Mouse (Mus musculus) layer of hippocampus, adult 9-11 months (tissue): Measurements from ENCODE around the gene Tgm4.

Source experiments
- DNase-seq: peaks from one replicate; pipeline ENCODE4 v3.0.0; 2022

Gene Tgm4

DNA sequence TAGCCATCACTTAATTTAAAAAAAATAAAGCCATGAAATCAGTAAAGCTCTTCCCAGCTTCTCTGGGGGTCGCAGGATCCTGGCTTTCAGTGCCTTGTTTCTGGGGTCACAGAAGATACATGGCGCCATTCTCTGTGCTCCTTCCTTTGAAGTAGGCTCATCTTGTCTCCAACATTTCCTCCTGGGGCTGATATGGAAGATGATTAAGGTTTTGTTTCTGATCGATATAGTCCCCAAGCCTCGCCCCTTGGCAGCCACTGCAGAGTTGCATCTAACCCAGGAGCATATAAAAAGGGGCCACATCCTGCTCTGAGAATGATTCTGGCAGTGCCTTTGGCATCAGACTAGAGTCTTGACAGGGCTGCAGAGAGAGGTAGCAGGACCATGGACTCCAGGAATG lies at the start of gene Tgm4:
TSS of gene Tgm4 (plus strand) at position 301 of the 400 bp plus-strand sequence.
- no peak for DNase-seq

- no peak for DNase-seq
Observed at GRCm38 (mm10) chr9:122998406-122999192, 35.9 kb upstream of the Tgm4 start.

DNA sequence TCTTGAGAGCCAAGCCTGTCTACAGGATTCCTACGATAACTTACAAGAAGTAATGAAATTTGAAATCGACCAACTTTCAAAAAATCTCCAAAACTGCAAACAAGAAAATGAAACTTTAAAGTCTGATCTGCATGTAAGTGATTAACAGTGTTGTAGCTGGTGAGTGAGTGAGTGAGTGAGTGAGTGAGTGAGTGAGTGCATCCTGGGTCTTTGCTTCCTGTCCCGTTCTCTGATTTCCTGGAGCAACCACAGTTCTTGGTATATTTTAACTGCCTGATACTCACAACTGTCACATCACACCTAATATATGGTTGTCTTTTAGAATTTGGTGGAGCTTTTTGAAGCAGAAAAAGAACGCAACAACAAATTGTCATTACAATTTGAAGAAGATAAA lies 35.3 kb upstream of the Tgm4 start:
- DNase-seq: no peak

DNA sequence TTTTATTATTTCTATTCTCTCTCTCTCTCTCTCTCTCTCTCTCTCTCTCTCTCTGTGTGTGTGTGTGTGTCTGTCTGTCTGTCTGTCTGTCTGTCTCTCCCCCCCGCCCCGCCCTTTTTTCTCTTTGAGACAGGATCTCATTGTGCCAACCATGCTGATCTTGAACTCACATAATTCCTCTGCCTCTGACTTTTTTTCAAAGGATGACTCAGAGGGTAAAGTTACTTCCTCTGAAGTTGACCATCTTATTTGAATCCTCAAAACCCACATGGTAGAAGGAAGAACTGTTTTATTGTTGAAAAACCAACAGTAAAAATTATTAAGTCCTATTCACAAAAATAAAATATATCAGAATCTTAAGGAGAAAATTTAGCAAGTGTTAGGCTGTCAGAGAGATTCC lies 29.8 kb upstream of the Tgm4 start:
- no peak for DNase-seq

- no peak for DNase-seq
Observed at GRCm38 (mm10) chr9:123006071-123006470, 28.5 kb upstream of the Tgm4 start.

DNA sequence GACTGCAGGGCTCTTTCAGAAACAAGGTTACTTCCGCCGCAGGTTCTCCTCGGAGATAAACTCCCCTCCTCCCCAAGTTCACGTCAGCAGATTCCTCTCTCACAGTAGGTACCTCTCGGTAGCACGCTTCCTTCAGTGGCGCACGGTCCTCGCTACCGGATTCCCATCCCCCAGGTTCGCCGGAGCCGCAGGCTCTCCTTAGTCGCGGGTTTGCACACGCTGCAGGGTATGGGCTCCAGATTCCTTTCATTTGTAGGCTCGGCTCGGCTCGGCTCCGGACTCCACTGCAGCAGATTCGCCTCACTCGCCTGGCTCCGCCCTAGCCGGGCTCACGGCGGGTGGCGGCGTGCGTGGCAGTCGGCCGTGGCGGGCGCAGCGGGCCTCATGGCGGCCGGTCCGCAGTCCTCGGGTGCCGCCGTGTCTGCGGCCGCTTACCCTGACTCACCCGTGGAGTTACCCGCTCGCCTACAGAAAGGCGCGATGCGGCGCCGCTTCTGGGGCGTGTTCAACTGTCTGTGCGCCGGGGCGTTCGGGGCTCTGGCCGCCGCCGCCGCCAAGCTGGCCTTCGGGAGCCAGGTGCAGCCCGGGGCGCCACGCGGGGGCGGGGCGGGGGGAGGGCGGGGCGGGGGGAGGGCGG lies 13.4 kb upstream of the Tgm4 start, which contains the start of gene Tmem42:
TSS of gene Tmem42 (plus strand) at position 332 of the 637 bp plus-strand sequence.
- peak; percentile 90 for DNase-seq

DNA sequence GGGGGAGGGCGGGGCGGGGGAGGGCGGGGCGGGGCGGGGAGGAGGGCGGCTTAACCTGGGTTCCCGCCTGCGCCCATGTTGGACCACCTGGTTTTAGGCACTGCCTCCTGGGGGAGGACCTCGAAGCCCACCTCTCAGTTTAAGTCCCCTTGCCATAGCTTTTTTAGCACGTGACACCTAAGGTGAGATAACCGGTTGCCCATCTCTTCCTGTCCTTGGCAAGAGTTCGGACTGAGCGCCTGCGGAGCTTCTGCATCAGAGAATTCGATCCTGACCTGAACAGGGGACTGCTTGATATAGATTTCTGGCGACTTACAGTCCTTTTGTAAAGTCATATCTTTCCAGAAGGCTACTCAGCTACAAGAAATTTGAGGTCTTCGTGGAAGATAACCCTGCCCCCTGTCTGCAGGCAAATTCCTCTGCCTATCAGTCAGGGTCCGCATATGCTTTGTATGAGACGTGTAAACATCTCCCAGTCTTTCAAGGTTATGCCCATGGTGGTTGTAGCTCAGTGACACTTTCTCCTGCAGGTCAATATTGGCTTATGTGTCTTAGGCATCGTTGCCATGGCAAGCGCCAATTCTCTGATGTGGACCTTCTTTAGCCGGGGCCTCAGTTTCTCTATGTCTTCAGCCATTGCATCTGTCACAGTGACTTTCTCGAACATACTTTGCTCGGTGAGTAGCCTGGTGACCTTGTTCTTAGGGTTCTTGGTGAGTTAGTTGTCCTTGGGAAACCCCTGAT lies 12.7 kb upstream of the Tgm4 start:
- DNase-seq: peak; percentile 35

- DNase-seq: no peak
Observed at GRCm38 (mm10) chr9:123024201-123024600, 10.3 kb upstream of the Tgm4 start.

DNA sequence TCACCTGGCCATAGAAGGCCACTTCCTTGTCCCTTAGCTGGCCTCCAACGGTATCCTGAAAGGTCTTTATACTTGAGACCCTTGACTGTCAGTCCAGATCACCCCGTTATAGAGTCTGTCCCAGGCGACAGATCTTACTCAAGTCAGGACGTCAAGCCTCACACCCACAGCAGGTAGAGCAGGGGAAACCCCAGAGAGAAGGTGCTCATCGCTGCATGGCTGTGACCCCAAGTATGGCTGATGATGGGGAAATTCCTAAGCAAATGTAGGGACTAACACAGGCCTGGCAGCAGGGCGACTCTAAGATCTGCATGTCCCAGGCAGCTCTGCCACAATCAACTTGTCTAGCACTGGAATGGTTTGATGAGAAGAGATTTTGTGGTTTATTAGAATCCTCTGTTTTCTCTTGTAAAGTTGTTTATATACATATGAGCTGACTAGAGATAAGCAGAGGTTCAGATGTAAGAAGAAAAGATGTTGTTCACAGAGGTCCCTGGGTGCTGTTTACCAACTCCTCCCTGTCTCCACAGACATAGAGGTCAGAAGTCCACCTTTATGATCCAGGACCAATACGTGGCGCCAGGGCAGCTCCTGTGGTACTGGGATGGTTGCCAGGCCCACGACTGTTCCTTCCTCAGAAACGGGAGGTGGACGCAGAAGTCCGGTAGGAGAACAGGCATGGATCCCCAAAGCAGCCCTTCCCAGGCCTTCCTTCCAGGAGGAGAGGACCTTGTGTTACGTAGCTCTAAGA lies 2.9 kb upstream of the Tgm4 start:
- DNase-seq: no peak

GRCm38 (mm10) chr9:123047665-123048064 lies 13.1 kb downstream of the Tgm4 start:
- DNase-seq: no peak

DNA sequence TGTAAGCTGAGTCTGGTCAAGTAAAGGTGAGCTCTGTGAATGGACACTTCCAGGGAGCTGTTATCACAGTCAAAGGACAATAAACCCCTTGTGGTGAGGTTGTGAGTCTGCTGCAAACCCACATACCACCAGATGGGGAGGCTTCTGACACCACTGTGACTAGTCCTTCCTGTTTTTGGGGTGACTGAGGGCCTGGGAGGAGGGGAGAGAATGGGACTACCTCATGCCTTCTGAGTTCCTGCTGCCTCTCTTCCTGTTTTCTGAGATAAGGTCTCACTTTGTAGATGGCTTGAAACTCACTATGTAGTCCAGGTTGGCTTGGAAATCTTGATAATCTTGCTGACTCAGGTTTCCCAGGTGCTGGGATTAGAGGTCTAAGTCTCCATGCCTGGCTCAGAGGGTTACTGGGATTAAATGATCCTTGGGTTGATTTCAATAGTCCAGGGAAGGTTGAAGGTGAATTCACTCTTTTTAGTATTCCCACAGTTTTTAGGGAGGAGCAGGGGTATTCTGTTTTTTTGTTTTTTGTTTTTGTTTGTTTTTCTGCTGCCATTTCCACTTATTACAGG lies 24.3 kb downstream of the Tgm4 start:
- no peak for DNase-seq

DNA sequence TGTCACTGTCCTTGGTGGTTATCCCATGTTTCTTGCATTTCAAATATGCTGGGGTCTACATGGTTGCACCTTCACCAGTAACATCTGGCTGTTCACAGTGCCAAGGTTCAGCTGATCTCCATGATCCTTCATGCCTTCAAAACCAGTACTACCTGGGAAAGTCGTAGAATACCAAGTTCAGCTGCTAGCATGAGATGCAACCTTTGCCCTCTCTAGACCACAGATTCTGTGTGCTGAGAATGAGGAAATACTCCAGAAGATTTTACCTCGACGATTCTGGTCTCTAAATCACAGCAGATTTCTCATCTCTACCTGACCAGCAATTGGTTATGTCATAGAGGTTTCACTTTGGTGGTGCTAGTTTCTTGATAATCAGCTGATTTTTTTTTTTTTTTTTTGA lies 25.6 kb downstream of the Tgm4 start:
- no peak for DNase-seq

GRCm38 (mm10) chr9:123079149-123079548 lies 44.6 kb downstream of the Tgm4 start:
- no peak for DNase-seq

DNA sequence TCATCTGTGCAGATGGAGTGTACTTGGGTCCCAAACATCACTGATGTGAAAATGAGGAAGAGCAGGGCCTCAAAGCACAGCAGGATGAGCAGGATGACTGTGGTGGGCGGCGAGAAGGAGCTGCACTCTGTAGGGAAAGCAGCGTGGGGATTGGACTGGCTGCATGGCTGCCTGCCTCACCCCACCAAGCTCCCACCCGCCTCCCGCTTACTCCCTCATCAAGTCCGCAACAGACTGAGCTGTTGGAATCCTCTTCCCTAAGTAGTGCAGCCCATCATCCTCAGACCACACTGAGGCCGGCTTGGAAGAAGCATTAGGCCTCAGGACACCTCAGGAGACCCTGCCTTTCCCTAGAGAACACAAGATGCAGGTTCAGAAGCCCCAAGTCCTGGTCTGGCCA lies 45.8 kb downstream of the Tgm4 start:
- peak; percentile 20 for DNase-seq

- DNase-seq: no peak
Observed at GRCm38 (mm10) chr9:123080796-123081195, 46.3 kb downstream of the Tgm4 start.

DNA sequence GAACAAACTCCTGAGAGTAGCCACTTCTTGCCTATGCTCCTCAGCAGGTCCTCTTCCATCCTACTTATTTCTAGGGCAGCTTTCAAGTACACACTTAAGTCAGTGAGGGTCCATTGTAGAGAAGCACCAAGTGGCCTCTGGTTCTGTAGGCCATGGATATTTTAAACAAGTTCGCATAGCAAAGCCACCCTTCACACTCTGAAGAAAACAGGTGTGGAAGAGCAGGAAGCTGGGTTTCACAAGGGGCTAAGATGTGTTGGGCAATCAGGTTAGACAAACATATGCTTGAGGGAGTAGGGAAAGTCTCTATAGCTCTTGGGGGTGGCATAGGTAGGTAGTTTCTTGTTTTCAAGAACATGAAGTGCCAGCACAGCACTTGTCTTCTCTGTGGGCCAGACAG lies 50.8 kb downstream of the Tgm4 start:
- no peak for DNase-seq

- DNase-seq: no peak
Observed at GRCm38 (mm10) chr9:123087558-123087957, 53.0 kb downstream of the Tgm4 start.

GRCm38 (mm10) chr9:123090844-123091243 lies 56.3 kb downstream of the Tgm4 start:
- DNase-seq: no peak

DNA sequence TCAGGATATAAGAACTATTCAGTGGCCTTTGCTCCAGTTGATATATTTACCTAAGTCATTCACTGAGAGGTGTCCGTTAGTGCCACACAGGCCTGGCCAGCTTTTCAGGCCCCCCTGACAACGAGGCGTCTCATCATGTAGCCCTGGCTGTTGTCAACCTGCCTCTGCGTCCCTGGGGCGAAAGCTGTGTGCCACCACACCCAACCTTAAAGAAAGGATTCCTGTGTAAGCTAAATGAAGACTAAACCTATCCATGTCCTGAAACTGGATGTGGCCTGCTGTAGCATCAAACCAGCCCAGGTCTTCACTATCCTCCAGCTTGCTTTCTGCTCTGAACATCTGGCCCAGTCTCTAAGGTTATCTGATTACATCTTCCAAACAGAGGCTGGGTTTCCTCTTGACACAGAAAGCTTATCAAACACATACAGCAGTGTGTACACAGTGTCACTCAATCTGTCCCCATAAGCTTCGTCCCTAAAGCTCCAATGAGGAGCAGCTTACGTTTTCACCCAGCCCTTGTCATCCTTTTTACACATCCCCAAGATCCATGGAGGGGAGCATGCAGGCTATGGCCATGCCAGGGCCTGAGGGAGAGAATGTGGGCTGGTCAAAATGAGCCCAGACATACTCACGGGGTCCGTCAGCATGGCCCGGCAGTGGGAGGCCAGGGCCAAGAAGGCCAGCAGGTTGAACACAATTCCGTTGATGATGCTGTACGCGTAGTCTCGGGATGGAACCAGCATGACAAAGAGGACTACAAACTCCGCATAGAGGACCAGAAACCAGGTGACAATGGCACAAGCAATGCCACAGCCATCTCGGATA lies 65.3 kb downstream of the Tgm4 start:
- no peak for DNase-seq

GRCm38 (mm10) chr9:123103425-123103824 lies 68.9 kb downstream of the Tgm4 start:
- DNase-seq: no peak

- DNase-seq: no peak
Observed at GRCm38 (mm10) chr9:123104362-123104761, 69.8 kb downstream of the Tgm4 start.

DNA sequence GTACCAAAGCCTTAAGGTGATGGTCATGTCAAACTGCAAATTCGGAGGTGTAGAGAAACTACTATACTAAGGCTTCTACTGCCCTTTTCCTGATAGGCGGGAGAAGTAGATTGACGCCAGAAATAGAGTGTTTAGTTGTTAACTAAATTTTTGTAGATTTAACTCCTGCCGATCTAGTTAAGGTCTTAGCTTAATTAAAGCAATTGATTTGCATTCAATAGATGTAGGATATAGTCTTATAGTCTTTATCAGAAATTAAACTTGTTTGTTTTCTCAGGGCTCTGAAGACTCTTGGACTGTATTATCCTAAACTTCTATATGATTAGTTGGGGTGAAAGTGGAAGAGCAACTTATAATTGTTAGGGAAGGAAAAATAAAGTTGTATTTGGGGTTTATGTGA lies 72.7 kb downstream of the Tgm4 start:
- no peak for DNase-seq
